Mouse (Mus musculus) telencephalon, adult 2 months (tissue): ENCODE data around the gene Il4.
"Not testable (repeated sequence)": the region's sequence is repeated elsewhere in the genome, so short reads cannot be mapped to it uniquely, and the experiment has no call there.

Experiments used
- DNase-seq: peaks from one replicate; pipeline ENCODE4 v3.0.0-alpha.2; 2011; ENCODE audit warnings: low read depth, low spot score

The Il4 gene

GRCm38 (mm10) chr11:53566646-53567045 lies 51.8 kb downstream of the Il4 start:
- DNase-seq, result no peak

GRCm38 (mm10) chr11:53561986-53562385 lies 56.5 kb downstream of the Il4 start:
- DNase-seq, result no peak

GRCm38 (mm10) chr11:53559980-53560379 lies 58.5 kb downstream of the Il4 start:
- not testable (repeated sequence) for DNase-seq

- not testable (repeated sequence) for DNase-seq
Measured at GRCm38 (mm10) chr11:53557992-53558391, 60.5 kb downstream of the Il4 start.

GRCm38 (mm10) chr11:53556529-53556928 lies 61.9 kb downstream of the Il4 start:
- DNase-seq, result not testable (repeated sequence)
